Mouse (Mus musculus) B cell, adult 2 months (primary cell): ENCODE results near the gene Sv2c.
"Not testable (repeated sequence)": the region's sequence is repeated elsewhere in the genome, so short reads cannot be mapped to it uniquely, and the experiment has no call there.

Source experiments
- DNase-seq, 2 experiments: peaks; one replicate each; pipeline ENCODE4 v3.0.0; 2022

The Sv2c gene

DNA sequence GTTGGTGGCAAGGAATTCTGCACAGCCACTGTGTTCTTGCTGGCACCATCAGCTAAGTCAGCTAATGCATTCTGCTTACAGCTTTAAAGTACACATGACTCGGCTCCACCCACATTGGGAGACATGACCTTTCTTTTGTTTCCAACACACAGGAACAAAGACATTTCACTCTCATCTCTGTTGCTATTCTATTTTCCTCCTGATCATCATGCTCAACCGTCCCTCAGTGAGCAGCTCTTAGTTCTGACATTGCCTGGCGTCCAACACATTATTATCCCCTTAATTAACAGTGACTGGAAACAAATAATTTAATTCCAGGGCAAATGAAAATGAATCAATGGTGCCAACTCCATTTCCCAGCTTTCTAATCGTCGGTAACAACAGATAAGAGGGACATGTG is 87.0 kb downstream of the Sv2c start:
- no peak for DNase-seq

DNA sequence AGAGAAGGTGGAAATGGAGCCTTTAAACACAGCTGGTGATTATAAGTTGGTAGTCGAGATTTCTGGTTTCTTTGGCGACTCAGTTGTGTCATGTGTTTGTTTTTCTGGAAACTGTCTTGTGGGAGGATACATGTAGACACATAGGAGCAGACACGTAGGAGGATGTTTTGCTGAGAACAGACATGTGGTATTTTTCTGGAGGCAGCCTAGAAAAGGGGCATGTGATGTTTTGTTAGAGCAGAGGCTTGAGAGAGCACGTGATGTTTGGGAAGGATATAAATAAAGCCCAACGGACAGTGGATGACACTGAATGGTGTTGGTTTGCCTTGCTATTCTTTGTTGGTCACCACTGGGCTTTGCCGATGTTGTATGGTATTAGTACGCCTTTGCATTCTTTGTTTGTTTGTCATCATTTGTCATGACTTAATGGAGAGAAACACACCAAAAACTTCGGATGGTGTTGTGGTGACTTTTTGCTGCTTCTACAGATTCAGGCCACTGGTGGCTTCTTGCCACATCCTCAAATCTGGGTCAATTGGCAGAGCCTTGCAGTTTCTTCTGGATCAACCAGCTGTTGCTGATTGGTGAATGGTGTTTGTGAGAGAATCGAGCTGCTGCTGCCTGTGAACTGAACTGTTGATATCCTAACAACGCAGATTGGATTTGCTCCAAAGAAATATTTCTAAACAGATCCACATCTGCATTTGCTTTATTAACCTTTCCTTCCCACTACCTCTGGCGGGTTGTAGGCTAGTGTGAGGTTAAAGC is 91.9 kb downstream of the Sv2c start:
- DNase-seq: no peak

DNA sequence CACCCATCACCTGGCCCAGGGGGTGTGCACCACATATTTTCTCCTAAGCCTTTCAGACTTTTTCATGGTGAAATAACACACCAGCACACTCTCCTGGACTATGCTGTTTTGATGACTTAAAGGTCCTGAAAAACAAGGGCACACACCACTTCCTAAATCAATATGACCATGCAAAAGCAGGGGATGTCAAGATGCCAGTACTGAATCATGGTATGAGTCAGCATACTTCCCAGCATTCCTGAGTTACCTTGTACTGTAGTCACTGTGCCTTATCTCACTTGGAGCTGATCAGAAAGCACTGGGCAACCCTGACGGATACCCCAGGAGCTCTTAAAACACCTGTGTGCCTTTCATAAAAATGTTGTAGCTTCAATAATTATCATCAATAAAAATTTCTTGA is 92.8 kb downstream of the Sv2c start:
- DNase-seq: no peak

DNA sequence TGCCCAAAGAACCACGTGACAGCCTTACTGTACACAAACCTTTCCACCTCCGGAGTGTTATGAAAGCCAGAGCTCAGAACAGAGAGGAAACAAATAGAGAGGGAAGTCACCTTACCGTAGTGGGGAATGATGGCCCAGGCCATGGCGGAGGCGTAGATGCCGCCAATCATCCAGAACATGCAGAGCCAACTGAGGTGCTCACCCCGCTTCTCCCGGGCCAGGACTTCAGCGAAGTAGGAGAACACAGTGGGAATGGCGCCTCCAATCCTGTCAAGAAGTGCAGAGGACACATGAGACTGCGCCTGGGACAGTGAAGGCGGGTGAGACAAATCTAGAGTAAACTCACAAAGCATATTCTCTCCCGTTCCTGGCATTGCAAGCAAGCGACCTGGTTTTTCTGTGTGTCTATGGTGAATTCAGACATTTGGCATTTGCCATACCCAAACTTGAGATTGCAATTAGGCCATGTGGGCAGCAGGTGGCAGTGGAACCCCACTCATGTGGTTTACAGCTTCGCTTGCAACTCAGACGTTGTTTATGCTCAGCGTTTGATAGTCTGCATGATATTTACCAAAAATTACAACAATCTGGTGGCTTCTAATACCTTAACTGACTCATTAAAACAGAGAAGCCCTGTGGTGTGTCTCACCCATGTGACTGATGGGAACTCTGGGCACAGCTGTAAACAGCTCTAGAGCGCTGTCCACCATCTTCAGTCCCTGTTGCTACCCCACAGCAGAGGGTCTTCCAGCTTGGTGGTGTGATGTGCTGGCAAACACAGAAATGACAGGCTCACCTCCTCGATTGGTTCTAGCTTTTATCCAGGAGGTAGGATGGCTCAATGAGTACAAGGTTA is 101.8 kb downstream of the Sv2c start:
- DNase-seq: peak; percentile 23 to 40

DNA sequence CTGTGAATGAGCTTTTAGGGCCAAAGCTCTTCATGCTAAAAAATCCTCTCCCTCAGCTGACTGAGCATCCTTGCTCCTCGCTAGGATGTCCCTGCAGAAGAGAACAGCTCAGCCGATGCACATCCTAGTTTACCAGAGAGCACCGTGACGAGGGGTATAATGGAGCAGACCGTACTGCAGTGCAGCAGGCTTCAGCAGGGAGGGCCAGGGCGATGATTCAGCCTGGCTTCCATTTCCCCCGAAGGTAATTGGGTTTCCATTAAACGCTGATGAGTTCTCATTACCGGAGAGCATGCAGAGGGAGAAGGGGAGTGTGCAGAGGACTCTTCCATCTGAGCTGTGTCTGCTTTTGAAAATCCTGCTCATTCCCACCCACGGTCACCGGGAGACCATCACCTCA is 108.5 kb downstream of the Sv2c start:
- no peak for DNase-seq

DNA sequence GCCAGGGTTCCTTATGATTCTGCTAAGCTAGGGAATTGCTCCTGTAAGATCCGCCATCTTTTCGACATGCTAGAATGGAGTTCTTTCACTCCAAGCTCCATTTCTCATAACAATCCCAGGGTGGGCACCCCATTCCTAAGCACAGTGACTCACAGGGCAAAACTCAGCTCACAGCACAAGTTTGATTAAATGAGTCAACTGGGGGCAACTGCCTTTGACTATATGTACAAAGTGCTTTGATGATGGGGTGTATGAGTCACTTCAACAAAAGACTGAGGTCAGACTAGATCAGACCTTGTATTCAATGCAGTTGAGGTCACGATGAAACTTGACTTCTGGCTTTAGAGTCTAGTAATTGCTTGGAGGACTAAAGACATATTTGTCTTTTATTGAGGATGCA is 116.9 kb downstream of the Sv2c start:
- no peak for DNase-seq

DNA sequence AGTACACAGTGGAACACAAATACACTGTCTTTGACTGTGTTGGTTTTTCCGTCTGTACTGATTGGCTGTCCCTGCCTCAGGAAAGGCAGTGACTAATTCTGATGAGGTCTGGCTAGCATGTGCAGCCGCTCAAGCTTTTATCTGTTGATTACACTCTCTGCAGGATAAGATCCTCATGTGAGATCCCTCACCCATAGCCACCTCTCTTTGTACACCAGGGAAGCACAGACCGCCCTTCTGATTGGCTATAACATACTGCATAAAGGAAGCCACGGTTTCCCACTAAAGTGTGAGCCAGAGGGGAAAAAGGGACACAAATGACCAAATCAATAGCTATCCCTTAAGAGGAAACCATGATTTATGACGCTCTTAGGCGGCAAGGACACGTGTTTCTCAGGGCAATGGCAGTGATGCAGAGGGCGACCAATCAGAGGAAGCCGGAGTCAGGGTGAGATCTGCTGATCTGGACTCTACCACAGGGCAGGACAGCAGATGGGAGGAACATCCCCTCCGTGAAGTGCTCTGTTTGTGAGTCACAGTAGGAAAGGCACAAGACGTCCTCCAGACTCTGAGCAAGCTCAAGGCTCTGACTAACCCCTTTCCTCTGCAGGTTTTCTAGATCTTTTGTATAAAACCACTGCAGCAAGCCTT is 121.4 kb downstream of the Sv2c start:
- DNase-seq: no peak

DNA sequence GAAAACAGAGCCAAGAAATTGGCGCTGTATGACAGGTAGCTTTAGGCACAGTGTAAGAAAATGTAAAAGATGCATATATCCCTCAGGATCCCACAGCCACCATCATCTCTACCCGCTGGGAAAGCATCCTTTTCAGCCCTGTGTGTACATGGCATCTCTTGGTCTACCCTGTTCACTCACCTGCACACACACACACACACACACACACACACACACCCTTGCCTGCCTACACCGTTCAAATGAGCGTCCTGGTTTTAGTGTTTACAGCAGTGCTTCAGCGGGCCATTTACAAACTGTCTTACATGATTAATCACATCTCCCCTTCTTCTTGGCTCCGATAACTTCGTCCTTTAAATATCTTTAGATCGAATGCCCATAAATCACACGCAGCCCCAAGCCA is 123.4 kb downstream of the Sv2c start:
- DNase-seq: no peak

DNA sequence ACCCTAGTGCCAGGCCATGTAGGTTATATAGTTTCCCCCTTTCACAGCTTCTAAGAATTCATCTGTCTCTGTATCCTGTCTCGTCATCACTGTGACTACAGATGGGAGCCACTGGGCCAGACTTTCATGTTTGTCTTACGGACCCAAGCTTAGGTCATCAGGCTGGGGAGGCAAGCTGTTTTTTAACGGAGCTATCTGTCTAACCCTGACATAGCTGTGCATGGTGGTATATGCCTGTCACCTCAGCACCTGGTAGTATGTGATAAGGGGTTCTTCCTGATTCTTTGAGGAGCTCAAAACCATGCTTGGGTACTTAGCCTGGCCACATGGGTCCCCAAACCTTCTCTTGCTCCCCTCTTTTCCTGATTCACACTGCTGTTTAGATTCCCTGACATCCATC is 124.2 kb downstream of the Sv2c start:
- DNase-seq: no peak

DNA sequence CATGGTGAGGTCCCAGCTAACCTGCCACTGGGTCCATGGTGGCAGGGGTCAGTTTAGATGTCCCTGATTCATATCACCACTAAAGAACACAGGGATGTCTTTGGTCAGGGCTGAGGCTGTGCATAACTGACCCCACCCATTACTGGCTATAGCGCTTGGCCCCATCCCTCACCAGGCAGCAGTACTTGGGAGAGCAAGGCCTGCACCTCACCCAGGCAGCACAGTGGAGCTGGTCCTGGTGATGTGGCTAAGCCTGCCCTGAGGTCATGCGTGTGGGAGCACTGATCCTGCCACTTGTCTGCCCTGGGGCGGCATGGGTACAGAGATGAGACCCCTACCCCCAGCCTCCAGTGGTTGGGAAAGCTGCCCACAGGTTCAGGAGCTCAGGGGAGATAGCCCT is 128.8 kb downstream of the Sv2c start:
- DNase-seq: no peak

DNA sequence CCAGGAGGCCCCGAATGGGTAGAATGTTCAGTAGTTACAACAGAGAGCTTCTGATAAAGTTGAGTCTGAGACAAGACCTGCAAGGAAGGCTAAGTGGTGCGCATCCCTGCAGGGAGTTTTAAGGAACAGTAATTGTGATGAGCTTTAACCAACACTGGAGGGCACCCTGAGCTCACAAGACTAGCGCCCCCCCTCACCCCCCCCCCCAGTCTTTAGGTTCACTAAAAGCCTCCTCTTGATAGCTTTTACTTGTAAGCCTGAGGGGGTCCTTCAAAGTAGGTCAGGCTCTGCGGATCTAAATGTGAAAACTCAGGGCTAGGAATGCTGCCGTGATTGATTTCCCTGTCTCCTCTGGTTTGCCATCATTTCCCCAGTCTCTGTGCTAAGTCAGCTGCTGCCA is 129.9 kb downstream of the Sv2c start:
- DNase-seq: no peak

DNA sequence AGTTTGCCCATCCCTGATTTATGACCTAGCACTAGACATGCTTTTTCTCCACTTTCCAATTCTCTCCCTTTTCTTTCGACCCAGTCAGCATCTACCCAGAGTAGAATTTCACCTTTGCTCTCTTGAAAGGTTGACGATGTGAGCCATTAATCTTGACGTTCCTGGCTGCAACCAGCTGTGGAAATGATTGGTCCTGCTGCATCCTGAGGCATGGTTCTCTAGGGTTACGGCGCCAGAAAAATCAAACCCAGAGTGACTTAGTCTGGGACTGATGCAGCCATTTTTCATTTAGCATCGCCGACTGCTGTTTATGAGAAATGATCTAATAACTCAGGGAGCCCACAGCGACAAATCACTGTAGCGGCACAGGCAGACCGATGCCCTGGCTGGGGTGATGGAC is 133.0 kb downstream of the Sv2c start:
- no peak for DNase-seq

DNA sequence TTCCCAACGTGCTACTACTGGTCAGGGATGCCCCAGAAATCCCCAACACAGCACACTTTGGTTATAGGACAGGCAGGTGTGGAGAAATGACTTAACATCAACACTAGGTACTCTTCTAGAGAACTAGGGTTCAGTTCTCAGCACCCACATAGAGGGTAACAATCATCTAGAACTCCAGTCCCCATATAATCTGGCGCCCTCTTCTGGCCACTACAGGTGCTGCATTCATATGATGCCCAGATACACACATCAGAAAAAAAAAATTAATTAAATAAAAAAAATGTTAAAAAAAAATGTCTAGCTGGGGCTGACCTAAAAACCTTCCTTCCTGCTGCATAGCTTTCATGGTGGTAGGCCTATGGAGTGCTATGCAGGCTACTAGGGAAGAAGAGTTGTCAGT is 135.1 kb downstream of the Sv2c start:
- peak; percentile 19 to 21 for DNase-seq

DNA sequence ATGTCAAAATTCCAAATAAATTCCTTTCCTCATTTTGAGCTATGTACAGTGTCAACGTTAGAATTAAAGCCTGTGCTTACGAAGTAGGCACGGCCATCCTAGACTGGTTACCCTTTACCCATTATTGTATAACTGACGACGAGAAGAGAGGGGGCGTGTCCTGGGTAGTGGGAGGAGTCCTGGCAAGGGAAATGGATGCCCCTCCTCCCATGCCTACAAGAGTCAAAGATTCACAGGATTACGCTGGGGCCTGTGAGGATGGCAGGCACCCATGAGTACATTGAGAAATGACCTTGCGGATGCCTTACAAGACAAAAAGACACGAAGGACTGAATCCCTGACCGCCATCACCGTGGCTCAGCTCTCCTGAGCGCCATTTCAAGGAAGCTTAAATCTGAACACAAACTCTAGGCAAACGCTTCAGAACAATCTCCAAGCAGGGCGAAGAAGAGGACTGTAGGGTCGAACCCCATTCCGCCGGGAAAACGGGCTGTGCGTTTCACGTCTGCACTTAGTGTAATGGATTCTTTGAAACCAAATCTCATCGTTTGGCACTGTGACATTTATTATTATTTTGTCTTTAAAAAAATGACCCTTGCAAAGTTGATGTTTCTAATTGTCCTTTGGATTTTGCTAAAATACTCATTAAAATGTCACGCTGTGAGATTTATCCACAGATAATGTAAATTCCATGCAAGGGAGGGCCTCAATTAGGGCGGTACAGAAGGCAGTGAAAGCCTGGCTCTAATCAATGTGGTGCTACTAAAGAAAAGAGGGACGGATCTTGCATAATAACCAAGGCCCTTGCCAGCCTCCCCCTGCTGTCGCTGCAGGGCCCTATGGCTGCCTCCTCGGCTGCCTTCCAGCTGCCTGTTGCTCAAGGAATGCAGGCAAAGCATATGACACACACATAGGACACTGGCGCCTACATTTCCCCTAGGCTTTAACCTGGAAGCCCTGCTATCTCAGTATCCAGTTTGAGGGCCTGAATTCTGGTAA is 137.4 kb downstream of the Sv2c start:
- DNase-seq: no peak

DNA sequence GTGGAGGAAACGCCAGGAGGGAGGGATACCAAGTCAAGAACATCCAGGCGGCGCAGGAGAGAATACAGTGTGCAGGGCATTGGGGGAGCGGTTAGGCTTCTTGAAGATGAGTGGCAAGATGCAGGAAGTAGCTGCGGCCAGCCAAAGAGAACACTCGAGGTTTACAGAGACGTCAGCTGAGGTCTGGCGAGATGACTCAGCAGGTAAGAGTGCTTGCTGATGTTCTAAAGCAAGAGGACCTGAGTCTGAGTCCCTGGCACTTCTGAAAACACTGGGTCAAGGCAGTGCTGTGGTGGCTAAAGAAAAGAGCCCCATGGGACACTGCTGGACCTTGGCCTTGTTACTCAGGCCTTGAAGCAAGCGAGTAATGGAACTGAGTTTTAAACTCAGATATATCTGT is 144.2 kb downstream of the Sv2c start:
- no peak for DNase-seq

DNA sequence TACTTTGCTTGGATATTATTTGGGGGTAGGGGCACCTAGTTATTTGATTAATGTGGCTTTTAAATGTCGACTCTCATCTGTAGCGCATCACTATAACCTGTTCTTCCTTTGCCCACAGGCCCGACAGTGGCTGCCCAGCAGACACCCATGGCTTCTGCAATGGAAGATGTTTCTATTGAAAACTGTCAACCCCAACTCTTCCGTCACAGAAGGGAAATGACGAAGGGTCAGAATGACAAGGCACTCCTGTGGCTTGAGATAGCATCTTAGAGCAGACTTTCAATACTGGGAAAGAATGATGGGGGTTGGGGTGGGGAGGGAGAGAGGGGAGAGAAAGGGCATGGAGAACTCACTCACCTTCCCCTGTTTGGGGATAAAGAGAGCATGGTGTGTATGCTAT is 145.2 kb downstream of the Sv2c start:
- DNase-seq: no peak

DNA sequence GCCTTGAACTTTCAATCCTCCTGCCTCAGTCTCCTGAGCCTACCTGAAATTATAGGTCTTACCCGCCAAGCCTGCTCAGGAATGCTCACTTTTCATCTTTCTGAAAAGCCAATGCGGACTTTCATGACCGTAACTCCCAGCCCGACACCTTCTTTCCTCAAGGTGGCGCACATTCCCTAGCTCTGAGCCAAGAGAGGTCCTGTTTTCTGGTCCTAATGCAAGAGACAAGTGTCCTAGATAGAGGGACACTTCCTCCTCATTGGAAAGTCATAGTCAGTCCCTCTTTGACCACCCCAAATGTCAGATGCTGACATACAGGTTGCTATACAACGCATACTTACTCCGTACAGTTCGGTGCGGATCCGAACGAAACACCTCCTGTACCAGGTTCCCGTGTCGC is 146.0 kb downstream of the Sv2c start:
- DNase-seq: no peak

DNA sequence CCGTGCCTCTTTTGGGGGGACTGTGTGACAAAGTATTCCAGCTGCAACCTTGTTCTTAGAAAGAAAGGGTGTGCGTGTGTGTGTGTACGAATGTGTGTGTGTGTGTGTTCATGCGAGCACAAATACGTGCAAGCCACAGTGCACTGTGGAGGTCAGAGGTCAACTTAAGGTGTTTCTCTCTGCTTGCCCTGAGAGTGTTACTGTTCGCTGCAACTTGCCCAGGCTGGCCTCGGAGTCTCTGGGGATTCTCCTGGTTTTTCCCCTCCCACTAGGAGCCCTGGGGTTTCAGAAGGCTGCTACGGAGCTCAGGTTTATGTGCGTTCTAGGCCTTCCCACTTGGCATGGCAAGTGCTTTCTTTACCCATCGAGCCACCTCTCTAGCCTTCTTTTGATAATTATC is 157.2 kb downstream of the Sv2c start:
- no peak for DNase-seq

DNA sequence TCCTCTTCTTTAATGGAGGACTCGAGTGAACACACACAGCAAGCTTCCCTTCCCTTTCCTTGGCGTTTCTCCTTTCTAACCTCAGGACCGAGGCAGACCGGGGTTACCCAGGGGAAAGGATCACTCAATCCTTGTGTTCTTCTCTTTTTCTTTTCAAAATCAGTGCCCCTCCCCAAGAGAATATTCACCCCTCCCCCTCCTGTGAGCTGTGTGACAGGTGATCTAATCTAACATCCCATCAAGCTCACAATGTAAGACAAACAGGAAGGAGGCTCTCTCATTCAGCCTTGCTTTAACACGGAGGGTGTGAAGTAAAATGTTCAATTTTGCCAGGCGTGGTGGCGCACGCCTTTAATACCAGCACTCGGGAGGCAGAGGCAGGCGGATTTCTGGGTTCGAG is 158.3 kb downstream of the Sv2c start:
- no peak for DNase-seq

DNA sequence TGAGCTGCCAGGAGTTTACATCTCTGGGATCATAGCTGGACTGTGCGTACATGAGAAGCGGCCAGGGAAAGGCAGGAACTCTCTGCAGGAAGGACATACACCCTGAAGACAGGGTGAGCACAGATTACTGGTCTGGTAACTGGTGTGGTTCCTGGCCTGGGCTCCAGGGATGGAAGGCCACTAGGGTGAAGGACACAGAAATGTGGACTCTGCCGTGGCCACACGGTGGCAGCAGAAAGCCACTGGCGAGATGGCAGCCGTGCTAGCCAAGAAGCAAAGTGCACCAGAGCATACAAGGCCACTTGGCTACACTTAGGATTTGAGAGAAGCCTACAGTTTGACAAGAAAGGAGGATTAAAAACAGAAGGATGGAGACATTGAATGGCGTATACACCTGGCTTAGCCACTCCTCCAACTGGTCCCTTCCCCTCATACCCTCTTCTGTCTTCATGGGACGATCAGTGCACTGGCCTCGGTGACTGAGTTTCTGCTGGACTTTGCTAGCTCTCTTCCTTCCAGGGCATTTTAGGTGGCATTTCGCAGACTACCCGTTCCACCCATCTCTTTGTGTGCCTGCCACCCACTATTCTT is 158.9 kb downstream of the Sv2c start:
- DNase-seq: peak; percentile 35 to 44

DNA sequence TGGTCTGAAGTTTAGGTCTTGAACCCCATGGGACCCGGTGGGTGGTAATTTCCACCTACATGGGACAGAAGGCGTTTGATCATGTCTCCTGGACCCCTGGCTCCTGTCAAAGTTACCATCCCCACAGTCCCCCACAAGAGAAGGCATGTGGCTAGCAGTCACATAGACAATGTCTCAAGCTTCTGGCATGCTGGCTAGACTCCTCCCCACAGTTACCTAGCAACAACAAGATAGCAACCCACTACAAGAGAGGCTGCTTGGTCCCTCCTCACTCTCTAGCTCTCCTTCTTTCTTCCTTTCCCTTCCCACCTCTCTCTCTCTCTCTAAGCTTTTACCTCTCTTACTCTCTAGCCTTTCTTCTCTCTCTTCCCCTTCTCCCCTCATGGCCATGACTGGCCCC is 164.3 kb downstream of the Sv2c start:
- DNase-seq: not testable (repeated sequence)

DNA sequence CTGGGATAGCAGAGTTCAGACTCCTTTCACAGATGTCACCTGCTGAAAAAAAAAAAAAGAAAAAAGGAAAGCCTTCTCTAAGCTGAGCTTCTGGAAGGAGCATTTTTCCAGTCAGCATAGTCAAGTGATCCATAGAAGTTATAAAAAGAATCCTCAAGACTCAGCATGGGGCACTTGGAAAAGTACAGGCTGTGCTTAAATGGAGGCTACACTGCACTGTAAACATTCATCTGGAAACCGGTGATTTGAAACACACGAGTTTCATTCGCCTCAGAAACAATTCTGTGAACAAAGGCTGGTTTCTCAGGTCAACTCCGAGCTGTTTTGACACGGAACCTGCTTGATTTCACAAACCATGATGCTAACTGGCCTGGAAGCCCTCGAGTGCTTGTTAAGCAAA is 165.6 kb downstream of the Sv2c start:
- DNase-seq: no peak
